Mouse (Mus musculus) liver, embryonic 14.5 days (tissue): ENCODE data around the gene Clcn6. TPM values are rescaled to one million over a fixed set of nuclear protein-coding genes. Genes with fewer than 3 reads are reported as not detected.
"Not testable (repeated sequence)": the region's sequence is repeated elsewhere in the genome, so short reads cannot be mapped to it uniquely, and the experiment has no call there.

Source experiments
- ATAC-seq: fragments of 200-750 bp; cut with Nextera tagmentation; 2 replicates; pipeline ENCODE4 v1.8.0; 2017; ENCODE audit warnings: moderate number of reproducible peaks, mild to moderate bottlenecking, moderate library complexity; ENCODE audit not compliant: insufficient read depth
- DNase-seq, 3 experiments: peaks; one replicate each; pipeline ENCODE4 v3.0.0-alpha.2; 2012 to 2013; ENCODE audit warnings: low read depth in 3 of 3, low spot score in 3 of 3
- H3K27ac ChIP-seq: fragments of 300-500 bp; sonication (generic); 2 replicates; pipeline ENCODE4 v1.5.1; 2014; ENCODE audit warnings: moderate library complexity, mild to moderate bottlenecking, control low read depth, inconsistent platforms
- H3K27me3 ChIP-seq: fragments of 300-500 bp; sonication (generic); 2 replicates; pipeline ENCODE4 v1.6.1; 2014; ENCODE audit warnings: mild to moderate bottlenecking, low read length, moderate library complexity; ENCODE audit not compliant: control insufficient read depth, insufficient read depth
- H3K36me3 ChIP-seq: fragments of 300-500 bp; sonication (generic); replicated peaks from 2 replicates; pipeline ENCODE4 v1.6.1; 2014; ENCODE audit warnings: low read depth; ENCODE audit not compliant: control insufficient read depth, insufficient read depth
- H3K4me1 ChIP-seq, 2 experiments: fragments of 200-500 bp in 1 of 2; fragments of 300-500 bp in 1 of 2; sonication (generic) in 1 of 2; replicated peaks; 2 replicates each; pipeline ENCODE4 v1.6.1; 2012 to 2014; ENCODE audit warnings: antibody characterized with exemption in 1 of 2, inconsistent platforms in 1 of 2, low read length in 1 of 2; ENCODE audit not compliant: control insufficient read depth in 2 of 2, insufficient read depth in 2 of 2
- H3K4me2 ChIP-seq: fragments of 300-500 bp; sonication (generic); 2 replicates; pipeline ENCODE4 v1.6.1; 2014; ENCODE audit warnings: low read depth, mild to moderate bottlenecking, control low read depth, moderate library complexity
- H3K4me3 ChIP-seq, 2 experiments: fragments of 200-500 bp in 1 of 2; fragments of 300-500 bp in 1 of 2; sonication (generic) in 1 of 2; 2 replicates each; pipeline ENCODE4 v1.5.1; 2012 to 2014; ENCODE audit warnings: low read depth in 2 of 2, low read length in 2 of 2, mild to moderate bottlenecking in 2 of 2, control low read depth in 1 of 2, inconsistent platforms in 1 of 2, moderate library complexity in 1 of 2; ENCODE audit not compliant: insufficient read depth in 1 of 2
- H3K9ac ChIP-seq: fragments of 300-500 bp; sonication (generic); replicated peaks from 2 replicates; pipeline ENCODE4 v1.6.1; 2014; ENCODE audit warnings: mild to moderate bottlenecking, control low read depth, moderate library complexity
- H3K9me3 ChIP-seq: fragments of 300-500 bp; sonication (generic); 2 replicates; pipeline ENCODE4 v1.6.1; 2016; ENCODE audit warnings: low read length, mixed read lengths; ENCODE audit not compliant: control insufficient read depth
- CTCF ChIP-seq: IDR thresholded peaks from 2 replicates; pipeline ENCODE4 v1.5.1; 2016; ENCODE audit warnings: antibody characterized with exemption, low read depth, control low read depth
- EP300 ChIP-seq: IDR thresholded peaks from 2 replicates; pipeline ENCODE4 v1.6.1; 2016; ENCODE audit warnings: antibody characterized with exemption, low read depth
- WGBS: fragments of 180-500 bp; shearing (Covaris S2); extraction: QIAGEN DNeasy Blood & Tissue Kit; methylation state at CpG from one replicate; pipeline ENCODE4 v1.1.7; 2014; ENCODE audit not compliant: insufficient replicate concordance; 5-methylcytosine and 5-hydroxymethylcytosine counted together
- polyA plus RNA-seq, 2 experiments: library from polyadenylated mRNA; depleted of rRNA in 1 of 2; stranded (reverse) in 1 of 2; unstranded in 1 of 2; fragments of >200 nt; fragmentation: Nextera tagmentation in 1 of 2; extraction: Ambion mirVana in 1 of 2; gene quantifications; 2 replicates each; pipeline versions ENCODE4 v1.2.1 to v1.2.3; 2012 to 2014

The Clcn6 gene
- polyA plus RNA-seq, 2 experiments = 0.66 to 2.4 TPM

DNA sequence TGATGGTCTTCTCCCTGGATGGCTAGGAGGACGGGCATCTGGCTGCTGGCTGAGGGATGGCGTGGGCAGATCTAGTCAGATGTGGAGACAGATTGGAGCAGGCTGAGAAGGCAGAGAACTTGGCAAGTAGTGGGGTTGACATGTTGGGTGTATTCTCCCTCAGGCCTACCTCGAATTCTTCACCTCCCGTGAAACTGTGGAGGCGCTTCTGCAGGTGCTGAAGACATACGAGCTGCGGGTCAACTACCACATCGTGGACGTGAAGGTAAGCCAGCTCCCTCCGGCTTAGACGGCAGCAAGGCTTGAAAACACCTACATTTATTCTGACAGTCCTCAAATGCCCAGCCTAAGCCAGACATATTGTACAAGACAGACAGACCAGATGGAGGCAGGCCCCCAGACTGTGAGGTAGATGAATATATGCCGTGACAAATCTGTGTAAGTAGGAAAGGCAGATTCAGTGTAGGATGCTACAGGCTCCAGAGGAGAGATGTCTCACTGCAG, 14.8 kb upstream of the Clcn6 start:
- peaks cover 66% of the 10 kb centered on the region for H3K36me3 ChIP-seq
- TF ChIP-seq CTCF (no peak), EP300 (no peak)
- WGBS = 91% methylated on average over 12 of the region's 12 CpGs

DNA sequence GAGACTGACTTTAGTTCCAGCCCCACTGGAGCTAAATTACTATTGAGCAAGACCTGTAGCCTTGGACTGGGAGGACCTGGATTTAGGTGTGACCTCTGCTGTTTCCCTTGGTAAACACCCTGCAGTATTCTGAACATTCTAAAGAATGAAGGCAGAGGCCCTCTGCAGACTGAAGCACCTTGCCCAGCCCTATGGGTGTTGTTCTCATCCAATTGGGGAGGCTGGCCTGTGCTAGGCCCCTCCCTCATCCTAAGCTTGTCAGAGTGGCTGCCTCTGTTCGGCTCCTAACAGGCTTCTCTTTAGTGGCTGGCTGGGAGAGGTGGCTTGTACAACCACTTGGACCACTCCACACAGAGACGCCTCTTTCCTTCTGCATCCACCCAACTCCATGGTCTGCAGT, 14.4 kb upstream of the Clcn6 start:
- DNase-seq (no peak), ATAC-seq (no peak)
- Histone ChIP-seq H3K9me3 (no peaks in the 10 kb centered on the region), H3K27ac (no peak overlapping the region), H3K36me3 (peaks cover 71% of the 10 kb centered on the region), H3K9ac (no peak overlapping the region), H3K27me3 (no peaks in the 10 kb centered on the region), H3K4me2 (no peak overlapping the region), H3K4me3 (no peak overlapping the region), H3K4me1 (peaks cover 0 to 10% of the 10 kb centered on the region in 2 experiments; a peak in 2 of 4 replicates)
- 82% methylated on average over 2 of the region's 2 CpGs for WGBS
- no peak for TF ChIP-seq EP300
- TF ChIP-seq CTCF = no peak

More for the DNA sequence above, 14.8 kb upstream of the Clcn6 start:
- Histone ChIP-seq H3K4me1 (peaks cover 0 to 5% of the 10 kb centered on the region in 2 experiments; a peak in 2 of 4 replicates), H3K4me2 (no peak overlapping the region), H3K27me3 (no peaks in the 10 kb centered on the region), H3K27ac (no peak overlapping the region), H3K9ac (no peak overlapping the region), H3K4me3 (no peak overlapping the region), H3K9me3 (no peaks in the 10 kb centered on the region)
- ATAC-seq (no peak), DNase-seq (no peak)

- H3K4me2 ChIP-seq = no peak overlapping the region
- no peaks in the 10 kb centered on the region for H3K27me3 ChIP-seq
- no peaks in the 10 kb centered on the region for H3K9me3 ChIP-seq
- ATAC-seq (no peak), DNase-seq (no peak)
- H3K36me3 ChIP-seq = peaks cover 67% of the 10 kb centered on the region
- no peak overlapping the region for H3K27ac ChIP-seq
- no peak overlapping the region for H3K4me3 ChIP-seq
- 87% methylated on average over 11 of the region's 11 CpGs for WGBS
- H3K4me1 ChIP-seq = peaks cover 10 to 21% of the 10 kb centered on the region in 2 experiments
- no peak overlapping the region for H3K9ac ChIP-seq
- TF ChIP-seq CTCF (no peak), EP300 (no peak)
Observed at GRCm38 (mm10) chr4:148051886-148052285, 13.3 kb upstream of the Clcn6 start.

GRCm38 (mm10) chr4:148051046-148051776, 12.6 kb upstream of the Clcn6 start:
- no peak overlapping the region for H3K4me2 ChIP-seq
- H3K27ac ChIP-seq = no peak overlapping the region
- no peaks in the 10 kb centered on the region for H3K9me3 ChIP-seq
- DNase-seq (no peak), ATAC-seq (no peak)
- WGBS = 93% methylated on average over 13 of the region's 13 CpGs
- no peak overlapping the region for H3K9ac ChIP-seq
- TF ChIP-seq CTCF = no peak
- TF ChIP-seq EP300 = no peak
- no peak overlapping the region for H3K4me3 ChIP-seq
- peaks cover 17 to 27% of the 10 kb centered on the region in 2 experiments for H3K4me1 ChIP-seq
- peaks cover 66% of the 10 kb centered on the region for H3K36me3 ChIP-seq
- no peaks in the 10 kb centered on the region for H3K27me3 ChIP-seq

DNA sequence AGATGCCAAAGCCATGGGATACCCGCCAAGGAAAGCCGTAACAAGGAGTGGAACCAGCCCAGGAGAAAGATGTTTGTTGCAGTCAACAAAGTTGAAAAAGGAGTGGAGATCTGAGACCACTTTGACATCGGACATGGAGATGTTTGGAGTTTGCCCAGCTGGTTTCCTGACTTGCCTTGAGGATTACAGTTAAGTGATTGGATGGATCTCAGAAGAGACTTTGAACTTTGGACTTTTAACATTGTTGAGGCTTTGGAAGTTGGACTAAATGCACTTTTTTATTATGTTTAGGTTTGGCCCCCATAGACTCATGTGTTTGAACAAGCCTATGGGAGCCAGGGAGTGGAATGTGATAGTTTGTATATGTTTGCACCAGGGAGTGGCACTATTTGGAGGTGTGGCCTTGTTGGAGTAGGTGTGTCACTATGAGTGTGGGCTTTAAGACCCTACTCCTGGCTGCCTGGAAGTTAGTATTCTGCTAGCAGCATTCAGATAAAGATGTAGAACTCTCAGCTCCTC, 11.8 kb upstream of the Clcn6 start:
- H3K4me3 ChIP-seq, ATAC-seq, H3K27ac ChIP-seq, H3K27me3 ChIP-seq, H3K4me2 ChIP-seq, H3K9me3 ChIP-seq, DNase-seq, H3K9ac ChIP-seq: not testable (repeated sequence)
- peaks cover 59% of the 10 kb centered on the region for H3K36me3 ChIP-seq
- 86% methylated on average over 3 of the region's 3 CpGs for WGBS
- H3K4me1 ChIP-seq = peaks cover 24 to 34% of the 10 kb centered on the region in 2 experiments
